Mouse (Mus musculus): ENCODE results near the gene Peli1. TPM values are rescaled to one million over a fixed set of nuclear protein-coding genes. Genes with fewer than 3 reads are reported as not detected.

The Peli1 gene
- polyA plus RNA-seq, 1 experiment, result 5.2 TPM

DNA sequence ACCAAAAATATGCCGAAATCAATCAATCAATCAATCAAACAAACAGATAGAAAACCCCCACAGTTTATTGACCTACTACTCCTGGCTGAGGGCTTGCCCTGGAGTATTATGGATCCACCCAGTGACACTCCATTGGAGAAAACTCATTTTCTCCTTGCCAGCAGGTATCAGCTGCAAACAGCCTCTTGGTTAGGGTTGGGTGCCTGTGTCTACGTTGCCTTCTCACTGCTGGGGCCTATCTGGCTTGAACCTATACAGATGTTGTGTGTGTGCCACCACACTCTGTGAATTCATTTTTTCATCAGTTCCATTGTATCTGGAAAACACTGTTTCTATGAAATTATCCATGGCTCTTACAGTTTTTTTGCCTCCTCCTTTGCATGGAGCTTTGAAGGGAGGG lies 30.6 kb downstream of the Peli1 start:
- no peaks in the 10 kb centered on the region for H3K27me3 ChIP-seq (ENCODE audit: control insufficient read depth, insufficient read depth, low read length)
- H3K4me3 ChIP-seq (ENCODE audit: control insufficient read depth, low read depth, low read length), result no peak overlapping the region
- H3K36me3 ChIP-seq (ENCODE audit: control insufficient read depth, insufficient read depth, low read length), result no peaks in the 10 kb centered on the region
- no peaks in the 10 kb centered on the region for H3K4me1 ChIP-seq (ENCODE audit: control insufficient read depth, insufficient read depth, low read length)
- H3K27ac ChIP-seq (ENCODE audit: control insufficient read depth, insufficient read depth, low read depth, low read length), result no peak overlapping the region
- TF ChIP-seq CTCF (IDR thresholded peaks at IDR 0.05; ENCODE audit: control insufficient read depth, insufficient read depth, insufficient replicate concordance, low read depth, low read length) (no peak), POLR2A (IDR thresholded peaks at IDR 0.05; ENCODE audit: control insufficient read depth, low read depth, low read length) (no peak)

DNA sequence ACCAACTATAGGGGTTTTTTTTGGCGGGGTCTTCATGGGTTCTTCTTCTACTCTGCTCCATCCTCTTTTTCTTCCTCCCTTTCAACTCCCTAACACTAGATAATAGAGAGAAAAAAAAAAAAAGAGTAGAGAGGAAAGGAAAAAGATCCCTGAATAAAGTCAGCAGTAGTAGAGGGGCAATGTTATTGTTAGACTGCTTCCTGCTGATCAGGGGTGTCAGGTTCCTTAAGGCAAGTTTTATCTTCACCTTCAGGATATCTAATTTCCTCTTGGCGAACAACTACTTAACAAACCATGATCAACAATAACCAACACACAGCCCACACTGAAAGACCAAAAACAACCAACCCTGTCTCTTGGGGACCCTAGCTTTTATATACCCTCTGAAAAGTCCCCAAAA lies 31.3 kb downstream of the Peli1 start:
- TF ChIP-seq CTCF (IDR thresholded peaks at IDR 0.05; ENCODE audit: control insufficient read depth, insufficient read depth, insufficient replicate concordance, low read depth, low read length), result no peak
- TF ChIP-seq POLR2A (IDR thresholded peaks at IDR 0.05; ENCODE audit: control insufficient read depth, low read depth, low read length), result no peak
- Histone ChIP-seq H3K4me3 (ENCODE audit: control insufficient read depth, low read depth, low read length) (no peak overlapping the region), H3K4me1 (ENCODE audit: control insufficient read depth, insufficient read depth, low read length) (no peaks in the 10 kb centered on the region)

DNA sequence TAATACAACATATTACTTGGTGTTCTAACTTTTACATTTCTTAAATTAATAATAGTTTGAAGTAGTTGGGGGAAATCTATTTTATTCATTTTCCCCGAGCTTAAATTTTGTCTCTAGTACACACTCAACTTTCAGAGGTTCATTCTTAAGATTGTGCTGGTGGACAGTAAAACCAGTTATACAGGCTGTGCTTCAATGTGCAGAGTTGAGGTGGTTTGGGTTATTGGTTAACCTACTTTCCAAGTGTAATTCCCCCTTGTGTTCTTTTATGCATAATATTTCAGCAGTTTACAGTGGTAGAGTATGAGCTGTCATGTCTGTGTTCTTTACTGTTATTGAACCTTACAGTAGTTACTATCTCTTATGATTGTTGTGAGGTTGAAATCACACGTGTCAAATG lies 40.6 kb downstream of the Peli1 start:
- Histone ChIP-seq H3K27ac (ENCODE audit: control insufficient read depth, insufficient read depth, low read depth, low read length) (no peak overlapping the region), H3K27me3 (ENCODE audit: control insufficient read depth, insufficient read depth, low read length) (no peaks in the 10 kb centered on the region)

More for the DNA sequence above, 31.3 kb downstream of the Peli1 start:
- H3K27ac ChIP-seq (ENCODE audit: control insufficient read depth, insufficient read depth, low read depth, low read length), result no peak overlapping the region
- H3K27me3 ChIP-seq (ENCODE audit: control insufficient read depth, insufficient read depth, low read length), result no peaks in the 10 kb centered on the region
- no peaks in the 10 kb centered on the region for H3K36me3 ChIP-seq (ENCODE audit: control insufficient read depth, insufficient read depth, low read length)

DNA sequence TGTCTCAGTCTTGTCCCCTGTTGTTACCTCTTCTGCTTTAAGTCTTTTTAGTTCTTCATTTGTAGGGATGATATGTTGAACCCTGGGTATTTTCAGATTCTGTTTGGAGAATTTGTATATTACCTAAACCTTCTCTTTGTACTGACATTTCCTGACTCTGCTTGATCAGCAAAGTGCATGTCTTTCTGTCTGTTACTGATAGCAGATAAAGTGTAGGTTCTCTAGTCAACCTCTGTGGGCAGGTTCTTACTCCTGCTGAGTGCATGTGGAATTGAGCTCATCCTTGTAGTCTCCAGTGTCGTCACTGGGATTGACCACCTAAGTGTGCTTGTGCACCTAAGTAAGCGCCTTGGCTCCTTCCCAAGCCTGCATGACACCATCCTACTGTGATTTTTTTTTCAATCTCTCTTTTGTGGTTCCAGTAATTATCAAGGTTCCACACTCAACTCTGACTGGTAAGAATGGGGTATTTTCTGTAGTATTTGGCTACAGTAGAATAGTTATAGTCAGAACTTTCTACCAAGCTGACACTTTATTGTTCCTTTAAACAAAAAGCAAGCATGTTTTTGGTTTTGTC lies 43.9 kb downstream of the Peli1 start:
- Histone ChIP-seq H3K27me3 (ENCODE audit: control insufficient read depth, insufficient read depth, low read length) (no peaks in the 10 kb centered on the region), H3K36me3 (ENCODE audit: control insufficient read depth, insufficient read depth, low read length) (0 out of 2 replicates have a peak, but pooled peaks cover 1% of the 10 kb centered on the region), H3K27ac (ENCODE audit: control insufficient read depth, insufficient read depth, low read depth, low read length) (no peak overlapping the region), H3K4me3 (ENCODE audit: control insufficient read depth, low read depth, low read length) (no peak overlapping the region), H3K4me1 (ENCODE audit: control insufficient read depth, insufficient read depth, low read length) (no peaks in the 10 kb centered on the region)
- TF ChIP-seq CTCF (IDR thresholded peaks at IDR 0.05; ENCODE audit: control insufficient read depth, insufficient read depth, insufficient replicate concordance, low read depth, low read length) (no peak), POLR2A (IDR thresholded peaks at IDR 0.05; ENCODE audit: control insufficient read depth, low read depth, low read length) (no peak)

More for the DNA sequence above, 40.6 kb downstream of the Peli1 start:
- Histone ChIP-seq H3K36me3 (ENCODE audit: control insufficient read depth, insufficient read depth, low read length) (no peaks in the 10 kb centered on the region), H3K4me1 (ENCODE audit: control insufficient read depth, insufficient read depth, low read length) (no peaks in the 10 kb centered on the region), H3K4me3 (ENCODE audit: control insufficient read depth, low read depth, low read length) (no peak overlapping the region)
- no peak for TF ChIP-seq POLR2A (IDR thresholded peaks at IDR 0.05; ENCODE audit: control insufficient read depth, low read depth, low read length)
- TF ChIP-seq CTCF (IDR thresholded peaks at IDR 0.05; ENCODE audit: control insufficient read depth, insufficient read depth, insufficient replicate concordance, low read depth, low read length), result no peak

DNA sequence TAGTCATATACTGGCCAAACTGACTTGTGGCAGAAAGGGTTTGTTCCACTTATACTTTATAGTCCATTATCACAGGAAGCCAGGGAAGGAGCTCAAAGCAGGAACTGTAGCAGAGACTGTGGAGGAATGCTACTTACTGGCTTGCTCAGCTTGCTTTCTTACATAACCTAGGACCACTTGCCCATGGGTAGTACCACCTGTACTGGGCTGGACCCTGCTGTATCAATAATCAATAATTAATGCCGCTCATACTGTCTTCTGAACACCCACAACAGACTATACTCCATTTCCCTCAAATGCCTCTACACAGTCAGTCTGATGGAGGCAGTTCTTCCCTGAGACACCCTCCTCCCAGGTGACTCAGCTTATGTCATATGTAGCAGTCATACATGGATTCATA lies 48.4 kb downstream of the Peli1 start:
- 0 out of 2 replicates have a peak, but pooled peaks cover 1% of the 10 kb centered on the region for H3K36me3 ChIP-seq (ENCODE audit: control insufficient read depth, insufficient read depth, low read length)
- H3K27ac ChIP-seq (ENCODE audit: control insufficient read depth, insufficient read depth, low read depth, low read length), result no peak overlapping the region
- no peak for TF ChIP-seq POLR2A (IDR thresholded peaks at IDR 0.05; ENCODE audit: control insufficient read depth, low read depth, low read length)
- TF ChIP-seq CTCF (IDR thresholded peaks at IDR 0.05; ENCODE audit: control insufficient read depth, insufficient read depth, insufficient replicate concordance, low read depth, low read length), result no peak
- H3K4me1 ChIP-seq (ENCODE audit: control insufficient read depth, insufficient read depth, low read length), result no peaks in the 10 kb centered on the region
- H3K27me3 ChIP-seq (ENCODE audit: control insufficient read depth, insufficient read depth, low read length), result no peaks in the 10 kb centered on the region
- H3K4me3 ChIP-seq (ENCODE audit: control insufficient read depth, low read depth, low read length), result no peak overlapping the region

DNA sequence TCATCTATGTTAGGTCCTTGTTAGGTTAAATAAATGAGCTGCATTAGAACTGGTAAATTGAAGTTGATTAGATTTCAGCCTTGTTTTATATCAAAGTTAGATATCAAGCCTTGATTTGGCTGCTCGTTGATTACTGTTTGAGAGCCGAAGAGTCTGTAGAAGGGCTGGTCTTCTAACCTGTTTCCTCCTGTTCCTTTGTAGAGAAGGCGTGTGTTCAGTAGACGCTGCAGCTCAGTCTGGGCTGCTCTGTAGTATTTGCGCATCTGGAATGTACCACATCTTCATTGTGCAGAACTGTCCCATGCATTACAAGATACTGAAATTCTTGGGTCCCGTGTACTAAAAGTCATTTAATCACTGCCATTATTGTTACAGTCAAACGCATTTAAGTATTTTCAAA lies 50.2 kb downstream of the Peli1 start:
- no peaks in the 10 kb centered on the region for H3K27me3 ChIP-seq (ENCODE audit: control insufficient read depth, insufficient read depth, low read length)
- no peak overlapping the region for H3K27ac ChIP-seq (ENCODE audit: control insufficient read depth, insufficient read depth, low read depth, low read length)
- H3K36me3 ChIP-seq (ENCODE audit: control insufficient read depth, insufficient read depth, low read length), result 0 out of 2 replicates have a peak, but pooled peaks cover 1% of the 10 kb centered on the region
- no peaks in the 10 kb centered on the region for H3K4me1 ChIP-seq (ENCODE audit: control insufficient read depth, insufficient read depth, low read length)
- H3K4me3 ChIP-seq (ENCODE audit: control insufficient read depth, low read depth, low read length), result no peak overlapping the region
- TF ChIP-seq CTCF (IDR thresholded peaks at IDR 0.05; ENCODE audit: control insufficient read depth, insufficient read depth, insufficient replicate concordance, low read depth, low read length) (no peak), POLR2A (IDR thresholded peaks at IDR 0.05; ENCODE audit: control insufficient read depth, low read depth, low read length) (no peak)

DNA sequence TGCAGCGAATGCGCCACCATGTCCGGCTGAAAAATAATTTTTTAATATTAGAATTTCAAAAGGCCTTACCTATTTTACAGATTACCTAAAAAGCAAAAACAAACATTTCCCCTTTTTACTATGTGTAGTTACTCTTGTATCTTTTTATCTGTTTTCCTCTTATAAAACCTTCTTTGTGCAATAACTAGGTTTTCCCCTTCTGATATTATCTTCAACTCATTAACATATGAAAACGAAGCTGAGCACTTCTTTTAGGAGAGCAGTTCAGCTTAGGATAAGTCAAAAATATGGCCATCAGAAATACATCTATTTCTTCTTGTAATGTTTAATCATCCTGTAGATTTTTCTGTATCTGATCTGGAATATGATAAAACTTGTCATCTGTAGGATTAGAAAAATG lies 50.7 kb downstream of the Peli1 start:
- Histone ChIP-seq H3K4me3 (ENCODE audit: control insufficient read depth, low read depth, low read length) (no peak overlapping the region), H3K27ac (ENCODE audit: control insufficient read depth, insufficient read depth, low read depth, low read length) (no peak overlapping the region), H3K4me1 (ENCODE audit: control insufficient read depth, insufficient read depth, low read length) (no peaks in the 10 kb centered on the region), H3K27me3 (ENCODE audit: control insufficient read depth, insufficient read depth, low read length) (no peaks in the 10 kb centered on the region), H3K36me3 (ENCODE audit: control insufficient read depth, insufficient read depth, low read length) (0 out of 2 replicates have a peak, but pooled peaks cover 1% of the 10 kb centered on the region)
- TF ChIP-seq CTCF (IDR thresholded peaks at IDR 0.05; ENCODE audit: control insufficient read depth, insufficient read depth, insufficient replicate concordance, low read depth, low read length), result no peak
- TF ChIP-seq POLR2A (IDR thresholded peaks at IDR 0.05; ENCODE audit: control insufficient read depth, low read depth, low read length), result no peak

Data from testis, adult 2 months (tissue).